Mouse (Mus musculus) thymus, postnatal 25 days (tissue): Measurements from ENCODE around the gene Tenm3.

Experiments
- DNase-seq: peaks from one replicate; pipeline ENCODE4 v3.0.0; 2022

The Tenm3 gene

DNA sequence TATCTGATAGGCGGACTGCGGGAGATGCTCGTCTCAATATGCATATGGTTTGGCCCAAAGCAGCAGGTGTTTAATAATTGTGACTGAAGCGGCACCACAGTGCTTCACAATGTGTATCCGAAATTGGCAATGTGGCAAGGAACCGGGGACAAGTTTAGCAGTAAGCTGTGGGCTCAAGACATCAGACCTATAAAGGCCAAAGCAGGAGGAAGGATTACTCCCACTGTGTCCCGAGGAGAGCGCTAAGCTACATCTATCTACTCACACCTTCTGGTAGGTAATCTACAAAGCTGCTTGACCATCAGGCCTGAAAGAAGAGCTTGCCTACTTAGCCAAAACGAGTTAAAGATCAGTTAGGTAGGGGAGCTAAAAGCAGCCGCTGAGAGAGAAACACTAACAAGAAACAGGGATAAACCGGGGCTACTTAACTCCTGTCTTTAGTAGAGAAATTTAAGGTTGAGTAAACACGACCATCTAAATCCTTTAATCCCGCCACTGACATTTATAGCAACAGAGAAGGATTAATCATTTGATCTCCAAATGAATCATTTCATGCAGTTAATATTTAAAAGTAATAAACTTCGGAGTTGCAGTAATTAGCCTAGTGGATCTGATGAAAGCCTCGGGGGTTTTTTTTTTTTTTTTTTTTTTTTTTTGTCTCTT, 188.2 kb downstream of the Tenm3 start:
- DNase-seq: no peak

DNA sequence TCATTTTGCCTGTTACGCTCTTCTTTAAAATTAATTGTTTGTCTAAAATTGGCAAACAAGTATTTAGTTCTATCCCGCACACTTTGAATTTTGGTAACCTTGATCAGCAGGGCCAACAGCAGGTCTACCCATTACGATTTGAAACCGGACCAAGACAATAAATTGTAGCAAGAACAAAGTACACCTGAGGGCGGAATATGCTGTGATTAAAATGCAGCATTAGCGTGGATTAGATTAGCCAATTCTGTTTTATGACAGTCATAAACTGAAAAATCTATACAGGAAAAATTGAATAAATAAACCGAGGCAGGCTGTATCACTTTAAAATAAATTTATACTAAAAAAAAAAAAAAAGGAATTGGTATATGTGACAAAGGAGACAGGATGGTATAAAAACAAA, 193.9 kb downstream of the Tenm3 start:
- DNase-seq: no peak

DNA sequence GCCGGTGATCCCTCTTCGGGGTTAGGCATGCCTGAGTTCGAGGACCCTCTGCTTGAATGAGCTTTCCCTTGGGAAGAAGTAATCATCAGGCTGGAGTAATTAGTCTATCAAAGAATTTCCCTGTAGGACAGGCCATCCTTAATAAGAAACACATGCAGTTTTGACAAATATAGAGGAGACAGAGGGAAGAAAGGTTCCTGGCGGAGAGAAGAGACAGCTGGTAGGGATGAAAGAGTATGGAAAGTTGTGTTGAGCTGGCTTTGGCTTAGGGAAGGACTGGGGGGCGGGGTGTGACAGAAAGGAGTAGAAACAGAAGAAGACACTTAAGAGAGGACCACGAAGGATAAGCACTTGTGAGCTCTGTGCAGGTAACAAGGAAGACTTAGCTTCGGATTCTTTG, 194.3 kb downstream of the Tenm3 start:
- DNase-seq: no peak

DNA sequence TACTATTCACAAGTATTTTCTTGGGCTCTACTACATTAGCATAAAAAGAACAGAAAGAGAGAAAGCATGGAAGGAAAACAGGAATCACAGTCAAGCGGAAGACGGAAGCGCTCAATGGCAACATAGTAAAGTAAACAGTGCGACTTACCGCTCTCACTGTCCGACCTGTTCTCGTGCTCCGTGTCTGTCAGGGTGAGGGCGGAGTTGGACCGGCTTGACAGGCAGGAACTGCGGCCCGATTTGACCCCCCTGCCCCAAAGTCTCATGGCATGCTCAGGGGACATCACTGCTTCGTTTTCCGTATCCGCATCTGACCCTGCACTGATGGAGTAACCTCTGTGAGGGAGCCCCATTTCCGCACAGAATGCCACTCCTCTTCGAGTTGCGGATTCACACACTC, 197.6 kb downstream of the Tenm3 start:
- no peak for DNase-seq

DNA sequence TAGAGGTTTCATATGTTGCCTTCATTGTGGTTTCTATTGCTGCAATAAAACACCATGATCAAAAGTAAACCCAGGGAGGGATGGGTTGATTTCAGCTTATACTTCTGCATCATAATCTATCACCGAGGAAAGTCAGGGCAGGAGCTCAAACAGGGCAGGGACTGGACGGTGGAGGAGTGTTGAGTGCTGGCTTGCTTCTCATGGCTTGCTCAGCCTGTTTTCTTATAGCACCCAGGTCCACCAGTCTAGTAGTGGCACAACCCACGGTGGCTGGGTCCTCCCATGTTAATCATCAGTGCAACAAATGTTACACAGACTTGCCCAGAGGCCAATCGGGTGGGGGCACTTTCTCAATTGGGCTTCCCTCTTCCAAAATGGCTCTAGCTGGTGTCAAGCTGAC, 205.6 kb downstream of the Tenm3 start:
- no peak for DNase-seq

DNA sequence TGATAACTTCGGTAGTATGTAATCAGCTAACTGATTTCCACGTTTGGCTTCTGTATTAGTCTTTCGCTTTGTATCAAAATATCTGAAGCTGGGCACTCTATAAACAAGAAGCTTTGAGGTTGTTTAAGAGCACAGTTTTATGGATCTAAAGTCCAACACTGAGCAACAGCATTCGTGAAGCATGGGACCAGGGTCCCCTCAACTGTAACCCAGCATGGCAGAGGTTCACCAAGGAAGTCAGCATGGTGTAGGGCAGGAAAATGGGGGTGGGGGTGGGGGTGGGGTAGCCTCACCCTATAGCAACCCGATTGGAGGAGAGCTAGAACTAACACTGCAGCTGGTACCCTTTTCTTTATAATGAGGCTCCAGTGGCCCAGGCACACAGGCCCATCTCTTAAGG, 206.8 kb downstream of the Tenm3 start:
- DNase-seq: no peak

DNA sequence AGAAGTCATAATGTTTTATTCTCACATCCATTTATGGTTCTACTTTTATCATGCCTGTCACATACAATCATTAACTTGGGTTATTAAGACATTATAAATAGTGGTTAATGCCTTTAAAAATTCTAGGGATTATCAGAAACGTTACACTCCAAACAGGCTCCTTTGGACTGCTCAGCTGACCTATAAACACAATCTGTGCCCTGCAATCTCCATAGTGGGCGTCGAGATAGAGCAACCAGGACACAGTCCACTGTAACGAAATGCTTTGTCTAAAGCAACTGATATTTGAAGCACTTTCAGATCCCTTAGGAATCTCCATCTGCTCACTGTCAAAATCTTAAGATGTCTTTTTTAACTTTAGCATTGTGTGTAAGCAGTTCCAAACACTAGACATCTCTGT, 207.9 kb downstream of the Tenm3 start:
- no peak for DNase-seq

DNA sequence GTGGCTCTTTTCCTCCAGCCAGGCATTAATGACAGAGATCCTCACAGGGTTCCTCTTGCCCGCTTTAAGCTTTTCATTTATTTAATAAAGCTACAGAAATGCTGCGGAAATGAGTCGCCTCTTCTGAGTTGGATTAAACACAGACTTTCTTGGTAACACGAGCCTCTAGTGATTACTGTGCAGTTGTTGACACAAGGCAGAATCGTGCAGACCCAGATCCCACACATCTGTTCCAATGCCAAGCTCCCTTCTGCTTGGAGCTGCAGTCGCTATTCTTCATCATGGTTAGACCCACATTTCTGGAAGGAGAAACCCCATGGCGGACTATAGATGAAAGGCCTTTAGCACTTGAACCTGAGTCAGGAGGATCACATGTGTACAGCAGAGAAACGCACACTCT, 210.3 kb downstream of the Tenm3 start:
- no peak for DNase-seq

DNA sequence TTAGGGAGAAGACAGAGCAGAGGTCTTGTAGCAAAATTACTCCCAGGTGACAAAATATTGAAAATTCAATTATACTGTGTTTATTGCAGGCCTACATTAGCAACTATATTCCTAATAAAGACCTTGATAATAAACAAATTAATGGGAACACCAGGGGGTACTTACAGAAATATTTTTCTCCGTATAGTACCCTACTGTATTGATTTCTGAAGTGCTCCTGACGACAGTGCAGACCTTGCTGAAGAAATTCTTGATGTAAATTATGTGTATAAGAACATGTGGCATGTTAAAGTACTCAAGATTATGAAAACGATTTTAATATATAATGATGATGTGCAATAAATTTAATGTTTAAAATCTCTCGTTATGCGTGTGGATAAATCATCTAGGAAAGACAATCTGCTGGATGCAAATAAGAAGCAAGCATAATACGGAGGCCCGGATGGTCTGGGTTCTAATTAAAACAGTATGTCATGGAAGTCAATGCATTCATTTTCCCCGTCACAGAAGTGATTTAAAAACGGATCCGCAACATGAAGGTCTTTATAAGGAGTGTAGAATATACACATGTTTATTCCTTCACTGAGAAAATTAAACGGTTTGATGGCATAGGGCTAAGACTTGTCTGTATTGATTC, 221.1 kb downstream of the Tenm3 start:
- DNase-seq: no peak

DNA sequence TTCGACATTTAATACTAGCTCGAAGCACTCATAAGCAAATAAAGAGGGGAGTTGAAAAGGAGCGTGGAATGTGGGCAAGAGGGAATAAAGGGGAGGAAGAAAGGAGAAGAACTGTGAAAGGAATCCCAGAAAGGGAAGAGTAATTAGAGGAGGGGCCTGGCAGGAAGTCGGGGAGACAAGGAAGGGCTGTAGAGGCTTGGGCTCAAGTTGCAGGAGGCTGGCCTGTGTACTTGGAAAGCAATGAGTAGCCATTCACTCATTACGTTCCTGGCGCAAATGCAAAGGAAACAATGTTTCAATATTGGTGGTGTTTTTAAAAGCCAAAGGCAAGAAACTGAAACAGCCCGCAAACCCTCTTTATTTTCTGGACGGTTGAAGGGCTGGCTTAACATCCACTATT, 228.7 kb downstream of the Tenm3 start:
- DNase-seq: no peak

DNA sequence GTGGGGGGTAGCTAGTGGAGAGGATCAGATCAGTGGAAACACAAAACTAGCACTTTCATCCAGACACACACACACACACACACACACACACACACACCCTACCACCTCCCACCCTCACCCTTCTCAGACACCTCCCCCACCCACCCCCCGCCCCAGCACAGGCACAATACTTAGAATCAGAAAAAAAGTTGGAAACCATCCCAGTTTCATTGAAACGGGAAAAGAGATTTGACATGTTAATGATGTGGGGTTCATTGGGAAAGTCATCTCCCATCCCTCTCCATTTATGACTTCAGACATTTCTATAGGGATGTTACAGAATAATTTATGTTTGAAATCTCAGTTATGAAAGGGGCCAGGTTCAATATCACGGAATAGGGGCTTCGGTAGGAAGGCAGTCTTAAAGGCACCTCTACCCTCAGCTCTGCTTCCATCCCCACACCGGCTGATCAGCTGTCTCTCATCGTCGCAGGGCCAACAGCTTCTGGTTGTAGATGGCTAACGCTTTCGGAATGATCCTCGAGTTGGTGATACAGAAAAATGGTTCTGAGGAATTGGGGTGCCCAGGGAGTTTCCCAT, 231.7 kb downstream of the Tenm3 start:
- DNase-seq: no peak

DNA sequence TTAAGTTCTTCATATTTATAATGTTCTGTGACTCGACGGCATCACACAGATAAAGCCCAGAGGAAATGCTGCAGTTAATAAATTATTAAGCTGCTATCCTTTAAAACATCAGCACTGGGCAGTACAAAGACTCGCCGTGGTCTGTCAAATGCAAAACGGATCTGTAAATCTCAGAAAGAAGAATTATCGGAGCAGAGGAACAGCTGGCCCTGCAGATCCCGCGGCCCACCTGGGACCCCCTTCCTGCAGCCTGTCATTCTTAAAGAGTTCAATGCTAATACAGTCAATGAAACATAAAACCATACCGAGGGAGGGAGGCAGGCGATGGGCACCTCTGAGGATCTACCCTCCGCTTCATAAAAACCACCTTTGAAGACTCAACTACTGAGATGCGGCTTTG, 232.6 kb downstream of the Tenm3 start:
- DNase-seq: no peak

DNA sequence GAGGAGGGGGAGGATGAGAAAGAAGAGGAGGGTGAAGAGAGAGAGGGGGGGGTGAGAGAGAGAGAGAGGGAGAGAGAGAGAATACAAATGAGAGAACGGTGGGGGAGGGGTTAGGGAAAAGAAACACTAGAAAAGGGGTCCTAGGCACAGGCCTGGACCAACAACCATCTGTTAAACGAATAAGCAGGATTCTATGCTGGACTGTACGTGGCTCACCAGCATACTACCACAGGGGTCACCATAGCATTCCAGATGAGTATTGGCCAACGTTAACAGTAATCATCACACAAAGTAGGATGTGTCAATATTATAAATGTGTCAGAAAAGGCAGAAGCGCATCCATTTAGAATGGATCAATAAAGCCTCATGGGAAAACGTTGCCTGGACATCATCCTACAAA, 233.4 kb downstream of the Tenm3 start:
- no peak for DNase-seq

DNA sequence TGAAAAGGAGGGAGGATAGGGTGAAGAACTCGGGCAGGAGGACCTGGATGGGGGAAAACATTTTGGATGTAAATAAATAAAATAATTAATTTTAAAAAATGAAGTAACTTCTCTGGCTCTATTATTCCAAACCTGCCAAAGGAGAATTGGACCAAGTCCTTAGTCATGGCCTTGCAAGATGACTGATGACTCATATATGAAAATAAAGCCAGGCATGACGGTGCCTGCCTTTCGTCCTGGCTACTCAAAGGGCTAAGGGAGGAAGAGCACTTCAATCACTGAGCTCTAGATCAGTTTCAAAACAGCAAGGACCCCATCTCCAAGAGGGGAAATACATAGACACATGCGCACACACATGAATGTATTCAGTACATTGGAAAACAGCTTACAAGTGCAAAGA, 234.1 kb downstream of the Tenm3 start:
- no peak for DNase-seq

DNA sequence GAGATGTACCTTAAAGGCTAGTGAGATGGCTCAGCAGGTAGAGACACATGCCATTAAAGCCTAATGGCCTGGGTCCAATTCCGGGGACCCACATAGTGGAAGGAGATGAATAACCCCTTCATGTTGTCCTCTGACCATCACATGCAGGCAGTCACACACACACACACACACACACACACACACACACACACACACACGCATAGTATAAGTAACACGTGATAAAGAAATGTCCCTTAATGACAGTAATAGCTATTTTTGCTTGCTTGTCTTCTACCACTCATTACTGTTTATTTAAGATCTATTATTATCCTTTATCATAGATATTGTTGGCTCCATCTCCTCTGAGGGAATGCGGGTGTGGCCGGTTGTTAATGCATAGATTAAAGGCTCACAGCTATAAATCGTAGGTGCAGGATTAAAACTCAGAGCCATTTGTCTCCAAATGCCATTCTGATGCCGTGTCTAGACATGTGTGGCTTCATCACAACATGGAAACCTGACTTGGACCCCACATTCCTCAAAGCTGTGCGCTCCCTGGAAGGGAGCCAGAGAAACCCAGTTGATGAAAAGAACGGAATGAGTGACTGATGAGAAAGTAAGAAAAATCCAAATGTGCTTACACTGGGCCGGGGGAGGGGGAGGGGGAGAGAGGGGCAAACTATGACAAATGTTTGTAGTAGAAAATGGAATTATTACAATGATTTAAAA, 239.4 kb downstream of the Tenm3 start:
- DNase-seq: no peak

DNA sequence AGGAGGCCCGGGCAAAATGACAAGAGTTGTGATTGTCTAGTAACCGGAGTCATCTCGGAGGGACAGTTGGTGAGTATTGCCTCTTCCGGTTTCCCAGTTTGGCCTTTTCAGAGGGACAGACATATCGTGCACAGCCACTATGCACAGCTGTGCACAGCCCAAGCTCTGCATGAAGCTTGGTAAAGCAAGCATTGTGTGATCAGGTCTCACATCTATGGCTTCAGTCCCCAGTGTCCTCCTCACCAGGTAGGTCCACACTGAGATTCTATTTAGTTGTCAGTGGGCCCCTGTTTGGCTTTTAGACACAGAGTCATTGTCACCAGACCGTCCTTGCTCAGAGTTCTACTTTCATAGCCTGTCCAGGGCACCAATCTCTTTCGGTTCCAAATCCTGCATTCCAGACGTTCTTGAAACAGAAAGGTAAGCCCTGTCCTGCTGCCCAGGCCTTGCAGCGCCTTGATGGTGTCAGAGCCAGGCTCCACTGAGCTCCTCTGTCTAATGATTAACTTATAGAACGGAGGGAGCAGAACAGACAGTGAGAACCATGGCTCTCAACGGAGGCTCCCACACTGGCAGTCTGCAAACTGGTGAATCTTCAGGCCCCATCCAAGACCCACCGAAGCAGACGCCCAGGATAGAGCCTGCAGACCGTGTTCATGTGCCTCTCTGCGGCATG, 240.4 kb downstream of the Tenm3 start:
- DNase-seq: no peak

DNA sequence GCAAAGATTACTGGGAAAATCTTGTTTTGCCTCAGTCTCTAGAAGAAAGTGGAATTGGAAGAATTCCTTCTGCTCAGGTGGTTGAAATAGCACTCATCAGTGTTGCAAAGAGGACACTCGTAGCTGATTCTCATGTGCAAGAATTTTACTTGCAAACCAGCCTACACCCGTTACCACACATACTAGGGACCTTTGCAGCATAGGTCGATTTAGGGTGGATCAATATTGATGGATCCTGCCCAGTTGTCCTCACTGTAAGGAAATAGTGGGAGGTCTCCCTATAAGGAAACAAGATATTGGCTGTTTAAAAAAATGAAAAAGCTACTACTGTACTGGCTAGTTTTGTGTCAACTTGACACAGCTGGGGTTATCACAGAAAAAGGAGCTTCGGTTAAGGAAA, 242.1 kb downstream of the Tenm3 start:
- DNase-seq: no peak

DNA sequence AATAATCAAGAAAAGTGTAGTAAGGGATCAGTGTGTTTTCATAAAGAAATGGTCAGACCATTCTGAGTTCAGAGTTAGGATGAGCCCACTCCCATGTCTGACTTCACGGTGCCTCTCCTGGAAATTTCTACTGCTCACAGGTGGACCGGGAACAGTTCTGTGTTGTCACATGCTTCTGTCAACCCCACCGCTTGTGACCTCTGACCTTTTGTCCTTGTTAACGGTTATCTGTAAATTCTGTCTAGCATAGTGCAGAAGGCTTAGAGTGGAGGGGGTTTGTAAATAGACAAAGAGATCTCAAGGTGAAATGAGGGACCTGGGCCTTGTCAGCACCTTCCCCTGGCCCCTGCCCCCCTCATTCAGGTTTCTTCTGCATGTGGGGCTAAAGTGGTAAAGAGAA, 244.7 kb downstream of the Tenm3 start:
- no peak for DNase-seq

DNA sequence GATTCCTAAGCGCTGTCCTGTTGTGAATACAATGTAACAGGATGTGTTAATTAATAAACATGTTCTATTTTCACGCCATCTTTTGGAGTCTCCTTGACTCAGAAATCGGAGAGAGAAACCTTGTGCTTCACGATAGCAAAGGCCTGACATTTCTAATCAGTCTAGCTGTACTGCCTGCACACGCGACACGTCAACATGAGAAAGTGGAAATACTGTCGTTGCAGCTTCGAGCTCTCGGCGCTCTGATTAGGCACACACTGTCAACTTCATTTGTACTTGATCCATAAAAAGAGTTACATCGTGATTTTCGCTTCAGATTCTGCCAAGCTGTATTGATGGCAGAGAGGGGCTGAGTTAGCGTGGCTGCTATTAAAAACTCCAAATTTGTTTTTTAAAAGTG, 247.4 kb downstream of the Tenm3 start:
- DNase-seq: no peak

DNA sequence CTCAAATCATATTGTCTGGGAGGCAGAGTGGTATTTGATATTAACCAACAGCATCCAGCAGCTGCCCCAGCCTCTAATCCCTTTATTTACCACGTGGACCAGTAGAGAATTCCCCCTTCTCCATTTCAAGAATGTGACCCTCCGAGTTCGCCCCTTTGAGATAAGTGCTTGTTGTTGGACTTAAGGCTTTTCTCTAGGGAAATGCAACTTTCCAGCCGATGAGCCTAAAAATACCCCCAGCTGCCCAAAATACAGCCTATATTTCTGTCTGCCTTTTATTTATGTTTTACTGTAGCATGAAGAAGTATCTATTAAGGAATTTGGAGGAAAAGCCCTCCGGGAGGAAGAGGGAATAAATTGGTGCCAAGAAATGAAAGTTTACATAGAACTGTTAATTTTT, 251.9 kb downstream of the Tenm3 start:
- no peak for DNase-seq

DNA sequence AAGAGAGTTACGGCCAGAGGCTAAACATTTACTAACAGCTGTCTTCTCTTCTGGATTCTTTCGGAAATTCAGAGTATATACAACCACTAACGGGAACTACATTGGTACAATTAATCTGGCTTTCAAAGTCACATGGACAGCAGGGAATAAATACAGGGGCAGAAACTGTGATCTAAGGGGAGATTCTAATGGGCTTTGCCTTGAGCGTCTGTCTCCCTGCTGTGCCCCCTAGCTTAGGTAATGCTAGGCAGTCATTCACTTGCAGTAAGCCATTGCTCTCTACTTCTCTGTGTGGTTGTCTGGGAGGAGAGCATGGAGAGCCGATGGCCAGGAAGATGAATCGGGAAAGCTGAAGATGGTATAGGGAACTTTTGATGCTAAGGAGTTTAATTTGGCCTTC, 264.0 kb downstream of the Tenm3 start:
- DNase-seq: no peak

DNA sequence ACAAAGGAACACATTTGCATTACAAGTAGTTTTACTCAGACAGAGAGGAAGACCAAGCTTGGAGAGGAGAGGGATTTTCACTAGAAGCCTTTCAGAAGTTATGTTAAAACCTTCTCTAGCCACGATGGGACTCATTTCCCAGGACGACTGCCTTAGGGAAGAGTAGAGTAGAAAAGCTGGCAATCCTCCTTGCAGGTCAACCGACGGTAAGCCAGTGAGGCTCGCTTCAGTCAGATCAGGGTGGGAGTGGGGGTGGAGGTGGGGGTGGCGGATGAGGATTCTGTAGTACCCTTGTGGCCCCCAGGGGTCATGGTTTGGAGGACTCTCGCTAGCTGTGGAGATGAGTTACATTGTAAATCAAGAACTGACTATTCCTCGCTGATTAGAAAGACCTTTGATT, 264.6 kb downstream of the Tenm3 start:
- DNase-seq: no peak

DNA sequence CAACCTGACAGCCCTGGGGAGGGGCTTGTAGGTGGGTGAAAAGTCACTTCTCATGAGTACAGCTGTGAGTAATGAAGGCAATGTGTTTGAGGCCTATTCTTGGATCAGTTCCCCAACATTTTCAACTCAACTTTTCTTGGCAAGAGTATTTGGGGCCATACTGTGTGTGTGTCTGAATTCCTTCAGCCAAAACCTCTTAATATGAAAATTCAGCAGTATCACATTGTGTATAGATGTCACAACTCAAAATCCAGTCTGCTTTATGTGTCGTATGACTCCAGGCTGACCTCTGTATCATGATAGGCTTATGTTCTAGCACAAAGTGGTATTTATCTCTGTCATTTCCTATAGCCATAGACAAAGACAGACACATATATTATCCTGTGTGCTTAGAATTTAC, 270.8 kb downstream of the Tenm3 start:
- DNase-seq: no peak

DNA sequence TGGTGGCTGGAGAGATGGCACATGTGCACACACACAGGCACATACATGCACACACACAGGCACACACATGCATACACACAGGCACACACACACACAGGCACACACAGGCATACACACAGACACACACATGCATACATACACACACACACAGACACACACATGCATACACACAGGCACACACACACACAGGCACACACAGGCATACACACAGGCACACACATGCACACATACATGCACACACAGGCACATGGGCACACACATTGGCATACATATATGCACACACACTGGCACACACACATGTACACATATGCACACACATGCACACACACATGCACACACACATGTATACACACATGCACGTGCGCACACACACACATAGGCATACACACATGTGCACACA, 271.4 kb downstream of the Tenm3 start:
- no peak for DNase-seq
